Mouse (Mus musculus) erythroblast, embryonic 14.5 days (primary cell): ENCODE measurements around the gene Fopnl. TPM values are rescaled to one million over a fixed set of nuclear protein-coding genes. Genes with fewer than 3 reads are reported as not detected.
A peak's percentile ranks its signal among the peaks of the same experiment; 100 is the strongest.

Source experiments
- H3K27me3 ChIP-seq: 2 replicates; pipeline ENCODE4 v1.6.1; 2012; ENCODE audit warnings: inconsistent platforms; ENCODE audit not compliant: control insufficient read depth
- H3K36me3 ChIP-seq: 2 replicates; pipeline ENCODE4 v1.6.1; 2012; ENCODE audit warnings: mild to moderate bottlenecking, inconsistent platforms; ENCODE audit not compliant: control insufficient read depth
- H3K4me1 ChIP-seq: 2 replicates; pipeline ENCODE4 v1.6.1; 2012; ENCODE audit warnings: inconsistent platforms; ENCODE audit not compliant: control insufficient read depth
- H3K4me3 ChIP-seq: replicated peaks from 2 replicates; pipeline ENCODE3; 2012; ENCODE audit warnings: moderate library complexity, mild to moderate bottlenecking, inconsistent platforms
- H3K9me3 ChIP-seq: 2 replicates; pipeline ENCODE4 v1.6.1; 2012; ENCODE audit warnings: low read length, inconsistent platforms, mixed read lengths; ENCODE audit not compliant: control insufficient read depth
- GATA1 ChIP-seq: IDR thresholded peaks from 2 replicates; pipeline ENCODE4 v1.6.1; 2012; ENCODE audit warnings: low read length, inconsistent platforms, mixed read lengths
- TAL1 ChIP-seq: IDR thresholded peaks from 3 replicates; pipeline ENCODE4 v1.6.1; 2012; ENCODE audit warnings: low read length, inconsistent platforms, mixed read lengths
- polyA plus RNA-seq: library from polyadenylated mRNA; stranded (reverse); fragments of >175 nt; gene quantifications from 2 replicates; pipeline ENCODE4 v1.2.3, GENCODE M21; 2012

Fopnl gene
- polyA plus RNA-seq, 1 experiment = 0.60 TPM

GRCm38 (mm10) chr16:14311371-14311770 is 5.8 kb downstream of the Fopnl start:
- peaks cover 62% of the 10 kb centered on the region for H3K4me1 ChIP-seq
- TF ChIP-seq GATA1 (no peak), TAL1 (no peak)
- no peaks in the 10 kb centered on the region for H3K9me3 ChIP-seq
- H3K27me3 ChIP-seq = no peaks in the 10 kb centered on the region
- no peak overlapping the region for H3K4me3 ChIP-seq
- peaks cover 78% of the 10 kb centered on the region for H3K36me3 ChIP-seq

- H3K4me1 ChIP-seq = peaks cover 56% of the 10 kb centered on the region
- no peaks in the 10 kb centered on the region for H3K27me3 ChIP-seq
- TF ChIP-seq TAL1 (0 out of 3 replicates have a peak, but pooled peaks have one; percentile 31), GATA1 (peak; percentile 17; the same call in 1 of the 2 replicates)
- peaks cover 91% of the 10 kb centered on the region for H3K36me3 ChIP-seq
- H3K4me3 ChIP-seq = peak overlapping the region; percentile 34
- H3K9me3 ChIP-seq = no peaks in the 10 kb centered on the region
Measured at GRCm38 (mm10) chr16:14309833-14310232, 7.4 kb downstream of the Fopnl start.

DNA sequence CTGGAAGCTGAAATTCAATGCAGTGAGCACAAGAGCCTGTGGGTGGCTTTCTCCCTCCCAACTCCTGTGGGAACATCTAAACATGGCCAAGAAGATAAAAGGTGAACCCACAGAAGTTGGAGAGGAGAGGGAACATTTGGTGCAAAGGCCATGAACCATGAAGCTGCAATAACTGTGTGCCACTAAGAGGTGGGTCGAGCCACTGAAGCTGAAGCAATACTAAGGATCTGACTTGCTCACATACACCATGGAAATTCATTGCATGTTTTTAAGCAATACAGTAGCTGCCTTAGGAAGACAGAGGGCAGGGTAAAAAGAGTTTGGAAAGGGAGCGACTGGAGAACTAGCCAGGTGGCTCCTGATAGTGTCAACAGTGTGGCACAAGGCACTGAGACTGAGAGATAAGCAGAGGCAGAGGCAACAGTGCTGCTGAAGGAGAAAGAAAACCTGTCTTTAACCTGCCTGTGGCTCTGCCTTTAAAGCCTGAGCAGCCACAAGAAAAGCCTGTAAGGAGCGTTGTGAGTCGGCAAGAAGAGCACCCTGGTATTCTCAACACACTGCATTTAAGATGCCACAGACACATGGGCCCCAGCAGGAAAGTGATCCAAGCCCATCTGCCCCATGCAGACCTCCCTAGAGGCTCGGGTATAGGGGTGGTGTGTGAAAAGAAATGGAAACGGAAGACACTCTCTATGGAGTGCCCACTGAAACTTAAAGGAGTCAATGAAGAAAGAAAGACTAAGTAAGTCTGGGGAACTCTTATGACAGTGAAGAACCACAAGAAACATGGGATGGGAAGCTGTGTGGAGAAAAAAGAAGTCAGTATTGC is 8.7 kb downstream of the Fopnl start:
- peaks cover 51% of the 10 kb centered on the region for H3K4me1 ChIP-seq
- no peaks in the 10 kb centered on the region for H3K9me3 ChIP-seq
- H3K4me3 ChIP-seq = peak overlapping the region; percentile 36

GRCm38 (mm10) chr16:14307373-14307772 is 9.8 kb downstream of the Fopnl start:
- peaks cover 51% of the 10 kb centered on the region for H3K4me1 ChIP-seq
- H3K9me3 ChIP-seq = no peaks in the 10 kb centered on the region
- TF ChIP-seq GATA1 (peak; percentile 32; the same call in 1 of the 2 replicates), TAL1 (peak; percentile 70)
- no peak overlapping the region for H3K4me3 ChIP-seq
- H3K27me3 ChIP-seq = no peaks in the 10 kb centered on the region
- H3K36me3 ChIP-seq = peaks cover 91% of the 10 kb centered on the region

More for the DNA sequence above, 8.7 kb downstream of the Fopnl start:
- no peaks in the 10 kb centered on the region for H3K27me3 ChIP-seq
- peaks cover 90% of the 10 kb centered on the region for H3K36me3 ChIP-seq
- TF ChIP-seq GATA1 = peak; percentile 88
- TF ChIP-seq TAL1 = peak; percentile 81

- no peak for TF ChIP-seq TAL1
- TF ChIP-seq GATA1 = no peak
- Histone ChIP-seq H3K9me3 (no peaks in the 10 kb centered on the region), H3K27me3 (no peaks in the 10 kb centered on the region), H3K4me1 (peaks cover 51% of the 10 kb centered on the region), H3K36me3 (peaks cover 91% of the 10 kb centered on the region), H3K4me3 (no peak overlapping the region)
Measured at GRCm38 (mm10) chr16:14306451-14306850, 10.8 kb downstream of the Fopnl start.

DNA sequence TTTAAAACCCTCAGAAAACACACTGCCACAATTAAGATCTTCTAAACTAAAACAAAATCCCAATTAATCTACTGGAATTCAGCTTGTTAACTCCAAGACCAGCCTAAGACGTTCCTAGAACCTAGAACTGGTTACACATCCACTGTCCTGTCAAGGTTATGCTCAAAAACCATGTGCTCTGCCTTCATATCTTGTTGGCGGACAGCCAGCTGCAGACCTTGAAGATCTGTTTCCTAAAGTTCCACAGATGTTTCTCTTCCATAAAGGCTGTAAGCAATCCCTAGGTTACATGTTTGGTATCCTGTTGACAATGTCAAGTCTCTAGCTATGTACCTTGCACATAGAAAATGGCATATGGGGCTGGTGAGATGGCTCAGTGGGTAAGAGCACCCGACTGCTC is 12.4 kb downstream of the Fopnl start:
- Histone ChIP-seq H3K27me3 (no peaks in the 10 kb centered on the region), H3K9me3 (no peaks in the 10 kb centered on the region), H3K36me3 (peaks cover 91% of the 10 kb centered on the region), H3K4me3 (no peak overlapping the region), H3K4me1 (peaks cover 40% of the 10 kb centered on the region)
- no peak for TF ChIP-seq TAL1
- no peak for TF ChIP-seq GATA1

- Histone ChIP-seq H3K9me3 (no peaks in the 10 kb centered on the region), H3K36me3 (peaks cover 94% of the 10 kb centered on the region), H3K4me1 (peaks cover 30% of the 10 kb centered on the region), H3K27me3 (no peaks in the 10 kb centered on the region), H3K4me3 (no peak overlapping the region)
- TF ChIP-seq GATA1 (no peak), TAL1 (no peak)
Measured at GRCm38 (mm10) chr16:14303676-14304075, 13.5 kb downstream of the Fopnl start.

- TF ChIP-seq TAL1 (no peak), GATA1 (no peak)
- H3K9me3 ChIP-seq = no peaks in the 10 kb centered on the region
- peaks cover 94% of the 10 kb centered on the region for H3K36me3 ChIP-seq
- no peak overlapping the region for H3K4me3 ChIP-seq
- no peaks in the 10 kb centered on the region for H3K27me3 ChIP-seq
- H3K4me1 ChIP-seq = peaks cover 25% of the 10 kb centered on the region
Measured at GRCm38 (mm10) chr16:14303148-14303547, 14.1 kb downstream of the Fopnl start.

DNA sequence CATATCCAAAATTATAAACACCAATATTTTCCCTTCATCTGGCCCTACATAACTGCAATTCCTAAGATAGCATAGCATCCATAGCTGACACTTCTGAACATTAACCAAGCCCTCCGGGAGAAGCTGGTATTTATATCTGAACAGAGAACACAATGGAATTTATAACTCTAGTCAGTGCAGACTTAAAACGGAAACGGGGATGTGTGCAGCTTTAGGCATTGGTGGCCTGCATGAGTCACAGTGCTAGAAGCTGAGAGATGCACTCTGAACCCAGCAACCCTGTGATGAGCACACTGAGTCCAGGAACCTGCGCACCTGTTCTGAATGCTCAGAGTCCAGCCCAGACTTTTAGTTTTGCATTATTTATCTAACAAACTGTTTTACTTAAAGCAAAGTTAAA is 18.7 kb downstream of the Fopnl start:
- Histone ChIP-seq H3K36me3 (peaks cover 69% of the 10 kb centered on the region), H3K4me1 (no peaks in the 10 kb centered on the region; the same call in 1 of the 2 replicates), H3K27me3 (peaks cover 7% of the 10 kb centered on the region), H3K4me3 (no peak overlapping the region), H3K9me3 (no peaks in the 10 kb centered on the region)
- TF ChIP-seq GATA1 = no peak
- TF ChIP-seq TAL1 = no peak

DNA sequence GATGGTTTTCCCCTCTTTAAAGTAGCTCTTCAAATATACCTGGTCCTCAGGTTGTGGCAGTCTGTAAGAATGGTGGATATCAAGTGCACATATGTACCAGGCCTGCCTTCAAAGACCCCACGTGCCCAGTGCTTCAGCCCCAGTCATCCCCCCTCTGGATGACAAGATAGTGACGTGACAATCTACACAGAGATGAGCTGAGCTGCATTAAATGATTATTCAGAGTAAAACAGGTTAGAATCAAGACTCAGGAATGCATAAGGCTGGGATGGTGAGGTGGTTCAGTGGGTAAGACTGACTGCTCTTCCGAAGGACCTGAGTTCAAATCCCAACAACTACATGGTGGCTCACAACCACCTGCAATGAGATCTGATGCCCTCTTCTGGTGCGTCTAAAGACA is 19.5 kb downstream of the Fopnl start:
- no peaks in the 10 kb centered on the region for H3K9me3 ChIP-seq
- no peak overlapping the region for H3K4me3 ChIP-seq
- no peaks in the 10 kb centered on the region for H3K4me1 ChIP-seq
- H3K27me3 ChIP-seq = peaks cover 14% of the 10 kb centered on the region
- peaks cover 62% of the 10 kb centered on the region for H3K36me3 ChIP-seq
- no peak for TF ChIP-seq TAL1
